Mouse (Mus musculus): ENCODE measurements at regions not wholly inside any gene's neighbourhood (a gene's known extent, or its start where the extent isn't known, plus 50 kb on each side); places are given as distances from the start of the nearest gene placed in this dataset.

- Histone ChIP-seq H3K9ac (no peak overlapping the region), H3K36me3 (no peaks in the 10 kb centered on the region), H3K9me3 (replicated peaks) (no peaks in the 10 kb centered on the region), H3K27ac (replicated peaks) (no peak overlapping the region), H3K4me2 (replicated peaks) (no peak overlapping the region), H3K4me1 (no peaks in the 10 kb centered on the region), H3K4me3 (replicated peaks) (no peak overlapping the region), H3K27me3 (no peaks in the 10 kb centered on the region)
- no peak for ATAC-seq (ENCODE audit: insufficient number of reproducible peaks, low FRiP score, low TSS enrichment, low read depth)
- 80% methylated on average over 4 of the region's 4 CpGs for WGBS
Measured at GRCm38 (mm10) chr13:107711341-107711994, 332.8 kb upstream of the Smim15 start.

DNA sequence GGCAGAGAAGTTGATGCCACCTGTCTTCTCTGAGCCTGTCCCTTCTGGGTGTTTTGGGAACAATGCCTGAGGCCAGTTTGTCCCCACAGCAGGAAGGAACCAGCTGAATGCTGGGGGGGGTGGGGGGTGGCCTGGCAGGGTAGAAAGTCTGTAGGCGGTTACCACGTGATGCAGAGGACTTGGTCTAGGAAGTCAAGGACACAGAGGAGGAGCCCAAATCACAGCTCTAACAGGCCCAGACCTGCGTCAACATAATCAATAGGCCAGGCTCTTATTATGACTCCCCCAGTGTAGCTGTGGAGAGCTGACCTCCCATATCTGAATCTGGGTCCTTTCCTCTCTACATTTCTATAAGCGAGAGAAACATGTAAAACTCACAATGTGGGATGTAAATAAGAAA, 333.9 kb upstream of the Smim15 start:
- no peaks in the 10 kb centered on the region for H3K36me3 ChIP-seq
- ATAC-seq (ENCODE audit: insufficient number of reproducible peaks, low FRiP score, low TSS enrichment, low read depth), result no peak
- H3K4me2 ChIP-seq (replicated peaks), result no peak overlapping the region
- WGBS, result 70% methylated on average over 4 of the region's 4 CpGs
- H3K4me1 ChIP-seq, result no peaks in the 10 kb centered on the region
- H3K4me3 ChIP-seq (replicated peaks), result no peak overlapping the region
- H3K9me3 ChIP-seq (replicated peaks), result no peaks in the 10 kb centered on the region
- H3K27ac ChIP-seq (replicated peaks), result no peak overlapping the region
- H3K27me3 ChIP-seq, result no peaks in the 10 kb centered on the region
- H3K9ac ChIP-seq, result no peak overlapping the region

GRCm38 (mm10) chr13:107709828-107710227, 334.4 kb upstream of the Smim15 start:
- 71% methylated on average over 2 of the region's 2 CpGs for WGBS
- ATAC-seq (ENCODE audit: insufficient number of reproducible peaks, low FRiP score, low TSS enrichment, low read depth), result no peak
- H3K36me3 ChIP-seq, result no peaks in the 10 kb centered on the region
- H3K4me2 ChIP-seq (replicated peaks), result no peak overlapping the region
- H3K27ac ChIP-seq (replicated peaks), result no peak overlapping the region
- H3K4me1 ChIP-seq, result no peaks in the 10 kb centered on the region
- H3K9ac ChIP-seq, result no peak overlapping the region
- no peak overlapping the region for H3K4me3 ChIP-seq (replicated peaks)
- no peaks in the 10 kb centered on the region for H3K9me3 ChIP-seq (replicated peaks)
- H3K27me3 ChIP-seq, result no peaks in the 10 kb centered on the region

- no peak overlapping the region for H3K9ac ChIP-seq
- no peaks in the 10 kb centered on the region for H3K27me3 ChIP-seq
- no peaks in the 10 kb centered on the region for H3K9me3 ChIP-seq (replicated peaks)
- no peaks in the 10 kb centered on the region for H3K36me3 ChIP-seq
- H3K4me1 ChIP-seq, result peaks cover 15% of the 10 kb centered on the region
- no peak for ATAC-seq (ENCODE audit: insufficient number of reproducible peaks, low FRiP score, low TSS enrichment, low read depth)
- 43% methylated on average over 7 of the region's 7 CpGs for WGBS
- H3K4me3 ChIP-seq (replicated peaks), result no peak overlapping the region
- no peak overlapping the region for H3K4me2 ChIP-seq (replicated peaks)
- H3K27ac ChIP-seq (replicated peaks), result no peak overlapping the region
Measured at GRCm38 (mm10) chr13:107703736-107704135, 340.5 kb upstream of the Smim15 start.

DNA sequence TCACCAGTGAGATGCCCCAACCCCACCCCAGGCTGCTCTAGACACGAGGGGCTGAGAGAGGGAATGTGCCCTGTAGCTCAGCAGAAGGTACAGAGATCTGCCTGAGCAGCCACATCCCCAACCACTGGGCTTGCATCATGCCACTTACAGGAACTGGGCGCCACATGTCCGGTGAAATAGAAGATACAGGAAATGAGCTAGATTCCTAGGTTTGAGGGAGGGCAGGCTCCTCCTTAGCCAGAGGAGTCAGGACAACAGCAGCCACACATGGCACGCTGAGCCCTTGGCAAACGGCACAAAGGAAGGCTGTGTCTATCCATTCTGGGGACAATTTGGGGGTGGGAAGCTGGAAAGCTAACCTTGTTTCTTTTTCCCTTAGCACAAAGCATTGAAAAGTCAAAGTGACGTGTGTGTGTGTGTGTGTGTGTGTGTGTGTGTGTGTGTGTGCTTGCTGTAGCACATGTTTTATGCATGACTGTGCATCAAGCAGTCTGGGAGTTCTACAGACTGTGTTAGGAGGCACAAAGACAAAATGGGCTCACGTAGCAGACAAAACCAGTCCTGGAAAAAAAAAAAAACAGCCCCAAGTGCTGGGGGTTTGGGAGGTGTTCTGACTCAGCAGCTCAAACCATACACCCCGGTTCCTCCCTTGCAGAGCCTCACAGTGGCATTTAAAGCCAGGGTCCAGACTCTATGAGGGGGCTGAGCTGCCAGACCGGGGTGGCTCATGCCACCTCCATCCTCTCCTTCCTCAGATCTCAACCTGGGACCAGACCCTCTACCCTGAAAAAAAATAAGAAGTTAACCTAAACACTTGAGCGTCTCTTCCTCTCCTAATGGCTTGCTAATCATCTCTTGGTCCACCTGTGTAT, 343.7 kb upstream of the Smim15 start:
- H3K9me3 ChIP-seq (replicated peaks), result no peaks in the 10 kb centered on the region
- no peak overlapping the region for H3K4me2 ChIP-seq (replicated peaks)
- H3K4me3 ChIP-seq (replicated peaks), result no peak overlapping the region
- no peak overlapping the region for H3K9ac ChIP-seq
- peaks cover 15% of the 10 kb centered on the region for H3K4me1 ChIP-seq
- WGBS, result 32% methylated on average over 10 of the region's 10 CpGs
- no peaks in the 10 kb centered on the region for H3K36me3 ChIP-seq
- peak; percentile 65 for ATAC-seq (ENCODE audit: insufficient number of reproducible peaks, low FRiP score, low TSS enrichment, low read depth)
- H3K27ac ChIP-seq (replicated peaks), result peak overlapping the region; percentile 65; the same call in 1 of the 2 replicates
- no peaks in the 10 kb centered on the region for H3K27me3 ChIP-seq

DNA sequence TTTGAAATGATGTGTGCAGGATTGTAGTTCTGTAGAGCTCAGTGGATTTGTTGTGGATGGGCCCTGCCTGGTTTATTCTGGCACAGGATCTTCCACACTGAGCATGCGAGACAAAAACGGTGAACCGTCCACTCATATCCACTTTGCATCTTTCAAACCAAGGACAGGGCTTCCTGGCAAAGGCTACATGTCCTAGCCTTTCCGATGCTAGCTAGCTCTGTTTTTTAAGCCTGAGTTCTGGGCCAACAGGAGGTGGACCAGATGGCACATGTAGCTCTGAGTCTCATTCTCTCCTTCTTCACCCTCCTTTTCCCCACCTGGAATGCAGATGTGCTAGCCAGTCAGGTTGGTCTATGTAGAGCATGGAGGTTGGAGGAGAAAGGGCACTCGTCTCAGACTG, 345.0 kb upstream of the Smim15 start:
- H3K27me3 ChIP-seq, result no peaks in the 10 kb centered on the region
- H3K36me3 ChIP-seq, result no peaks in the 10 kb centered on the region
- peaks cover 15% of the 10 kb centered on the region for H3K4me1 ChIP-seq
- no peak overlapping the region for H3K4me2 ChIP-seq (replicated peaks)
- 75% methylated on average over 5 of the region's 5 CpGs for WGBS
- no peak overlapping the region; the same call in 1 of the 2 replicates for H3K27ac ChIP-seq (replicated peaks)
- ATAC-seq (ENCODE audit: insufficient number of reproducible peaks, low FRiP score, low TSS enrichment, low read depth), result no peak
- H3K9me3 ChIP-seq (replicated peaks), result no peaks in the 10 kb centered on the region
- H3K9ac ChIP-seq, result no peak overlapping the region
- H3K4me3 ChIP-seq (replicated peaks), result no peak overlapping the region

- Histone ChIP-seq H3K4me2 (replicated peaks) (no peak overlapping the region), H3K9ac (no peak overlapping the region), H3K4me3 (replicated peaks) (no peak overlapping the region), H3K36me3 (no peaks in the 10 kb centered on the region), H3K27me3 (no peaks in the 10 kb centered on the region), H3K27ac (replicated peaks) (no peak overlapping the region), H3K4me1 (peaks cover 15% of the 10 kb centered on the region), H3K9me3 (replicated peaks) (no peaks in the 10 kb centered on the region)
- no peak for ATAC-seq (ENCODE audit: insufficient number of reproducible peaks, low FRiP score, low TSS enrichment, low read depth)
- WGBS, result 65% methylated on average over 7 of the region's 7 CpGs
Measured at GRCm38 (mm10) chr13:107698345-107698744, 345.9 kb upstream of the Smim15 start.

DNA sequence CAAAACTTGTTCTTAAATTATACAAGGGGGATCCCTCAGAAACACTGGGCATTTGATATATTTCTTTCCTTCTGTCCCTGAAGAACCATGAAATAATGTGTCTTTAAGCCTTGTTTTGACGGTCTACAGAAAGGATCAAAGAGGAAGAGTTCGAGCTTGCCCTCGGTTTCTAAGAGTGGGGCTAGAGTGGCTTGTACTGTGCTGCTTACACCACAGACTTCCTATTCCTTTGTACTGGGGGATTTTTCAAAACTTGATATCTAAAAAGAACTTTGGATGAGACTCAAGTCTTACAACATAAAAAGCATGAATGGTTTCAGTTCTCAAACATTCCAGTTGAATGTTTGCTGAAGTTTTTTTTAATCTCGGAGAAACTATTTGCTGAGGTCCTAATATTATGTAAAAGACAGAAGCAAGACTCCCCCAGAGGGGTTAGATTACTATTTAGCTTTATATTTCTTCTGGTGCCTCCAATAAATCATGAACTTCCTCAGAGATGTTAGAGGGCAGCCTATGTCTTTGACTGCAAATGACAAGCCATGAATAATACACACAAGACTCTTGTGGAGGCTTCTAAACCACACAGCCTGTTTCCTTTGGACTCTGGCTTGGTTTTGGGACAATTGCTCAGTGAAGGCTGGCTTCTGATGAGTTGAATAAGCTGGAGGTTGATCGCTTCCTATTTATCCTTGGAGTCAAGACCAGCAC, 352.0 kb upstream of the Smim15 start:
- H3K9me3 ChIP-seq (replicated peaks), result no peaks in the 10 kb centered on the region
- ATAC-seq (ENCODE audit: insufficient number of reproducible peaks, low FRiP score, low TSS enrichment, low read depth), result no peak
- H3K9ac ChIP-seq, result no peak overlapping the region
- H3K4me3 ChIP-seq (replicated peaks), result no peak overlapping the region
- H3K27ac ChIP-seq (replicated peaks), result no peak overlapping the region
- no peaks in the 10 kb centered on the region for H3K27me3 ChIP-seq
- no peak overlapping the region for H3K4me2 ChIP-seq (replicated peaks)
- 69% methylated on average over 5 of the region's 5 CpGs for WGBS
- no peaks in the 10 kb centered on the region for H3K36me3 ChIP-seq
- no peaks in the 10 kb centered on the region for H3K4me1 ChIP-seq

GRCm38 (mm10) chr13:107688972-107689371, 355.3 kb upstream of the Smim15 start:
- Histone ChIP-seq H3K9me3 (replicated peaks) (no peaks in the 10 kb centered on the region), H3K4me1 (no peaks in the 10 kb centered on the region), H3K27me3 (no peaks in the 10 kb centered on the region), H3K36me3 (no peaks in the 10 kb centered on the region), H3K9ac (no peak overlapping the region), H3K4me3 (replicated peaks) (no peak overlapping the region), H3K27ac (replicated peaks) (no peak overlapping the region), H3K4me2 (replicated peaks) (no peak overlapping the region)
- no peak for ATAC-seq (ENCODE audit: insufficient number of reproducible peaks, low FRiP score, low TSS enrichment, low read depth)
- 57% methylated on average over 6 of the region's 6 CpGs for WGBS

DNA sequence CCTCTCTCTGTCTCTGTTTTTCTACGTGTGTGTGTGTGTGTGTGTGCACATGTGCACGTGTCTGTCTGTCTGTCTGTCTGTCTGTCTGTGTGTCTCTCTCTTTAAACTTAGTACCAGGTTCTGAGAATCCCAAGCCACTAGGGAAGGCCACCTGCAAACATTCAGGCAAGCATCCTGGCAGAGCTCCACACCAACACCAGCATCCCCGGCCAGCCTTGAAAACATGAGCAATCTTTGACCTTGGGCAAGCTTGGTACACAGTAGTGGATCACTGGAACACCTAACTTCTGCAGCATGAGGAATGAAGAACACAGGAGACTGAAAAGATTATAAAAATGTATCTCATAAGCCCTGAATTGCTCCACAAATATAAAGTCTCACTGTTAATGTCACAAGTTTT, 359.0 kb upstream of the Smim15 start:
- no peaks in the 10 kb centered on the region for H3K4me1 ChIP-seq
- no peaks in the 10 kb centered on the region for H3K36me3 ChIP-seq
- no peak overlapping the region for H3K4me3 ChIP-seq (replicated peaks)
- H3K4me2 ChIP-seq (replicated peaks), result no peak overlapping the region
- H3K9me3 ChIP-seq (replicated peaks), result no peaks in the 10 kb centered on the region
- no peak overlapping the region for H3K27ac ChIP-seq (replicated peaks)
- H3K9ac ChIP-seq, result no peak overlapping the region
- H3K27me3 ChIP-seq, result no peaks in the 10 kb centered on the region
- no peak for ATAC-seq (ENCODE audit: insufficient number of reproducible peaks, low FRiP score, low TSS enrichment, low read depth)
- 68% methylated on average over 3 of the region's 3 CpGs for WGBS

DNA sequence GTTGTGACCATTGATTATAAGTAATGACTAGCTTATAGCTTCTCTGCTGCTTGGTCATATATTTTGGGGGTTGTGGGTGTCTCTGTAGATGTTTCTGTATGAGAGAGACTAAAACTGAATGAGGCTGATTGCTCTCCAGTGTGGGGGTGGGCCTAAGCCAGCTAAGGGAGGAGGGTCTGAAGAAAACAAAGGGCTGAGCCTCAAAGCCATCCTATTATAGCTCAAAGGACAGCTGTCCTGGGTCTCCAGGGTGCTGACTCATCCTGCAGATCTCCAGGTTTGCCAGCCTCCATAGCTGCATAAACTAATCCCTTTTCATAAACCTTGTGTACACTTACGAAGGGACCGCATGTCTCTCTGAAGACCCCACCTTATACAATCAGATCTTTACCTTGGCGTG, 360.3 kb upstream of the Smim15 start:
- Histone ChIP-seq H3K9ac (no peak overlapping the region), H3K4me3 (replicated peaks) (no peak overlapping the region), H3K27me3 (no peaks in the 10 kb centered on the region; the same call in 1 of the 2 replicates), H3K4me2 (replicated peaks) (no peak overlapping the region), H3K27ac (replicated peaks) (no peak overlapping the region), H3K36me3 (no peaks in the 10 kb centered on the region), H3K9me3 (replicated peaks) (no peaks in the 10 kb centered on the region), H3K4me1 (no peaks in the 10 kb centered on the region)
- WGBS, result 72% methylated on average over 3 of the region's 3 CpGs
- ATAC-seq (ENCODE audit: insufficient number of reproducible peaks, low FRiP score, low TSS enrichment, low read depth), result no peak
